ENCODE assay signal across 26 mouse cellular contexts in genomic region chr17:66769365-66770363, GRCm38 (mm10).
DNase-seq lines count a peak whose midpoint lies in the region; ATAC-seq and TF ChIP-seq lines count a peak whose summit lies in the region.
"Had no signal": no experiment of that assay in that cellular context is flagged by ENCODE, and none has a peak within 500 bp of the region (broad histone marks: within the 10 kb centered on the region; RNA-seq: fewer than 3 reads in every experiment).

No protein-coding gene starts in this region.

- no peaks in the 10 kb centered on the region; the same call in none of the 2 replicates for H3K36me3 ChIP-seq in heart, adult 2 months (ENCODE audit: control insufficient read depth, insufficient read depth, low read length)
- H3K36me3 ChIP-seq in hindbrain, postnatal 0 days (ENCODE audit: insufficient read depth, low read length) = no peaks in the 10 kb centered on the region
- H3K36me3 ChIP-seq in hindbrain, embryonic 10.5 days = no peaks in the 10 kb centered on the region
- no peaks in the 10 kb centered on the region for H3K36me3 ChIP-seq in midbrain, embryonic 11.5 days (ENCODE audit: control insufficient read depth, insufficient read depth, low read length)
- H3K36me3 ChIP-seq in midbrain, embryonic 10.5 days = no peaks in the 10 kb centered on the region
- H3K36me3 ChIP-seq: hindbrain, embryonic 15.5 days; intestine, embryonic 15.5 days; limb, embryonic 12.5 days; liver, embryonic 15.5 days had no signal

- POLR2A ChIA-PET in Patski (lab: Charles Lee) = no interaction called here

- no peak for ATAC-seq in hindbrain, postnatal 0 days
- ATAC-seq in midbrain, embryonic 11.5 days (ENCODE audit: low FRiP score) = no peak
- ATAC-seq in Patski = peak; percentile 67
- ATAC-seq: intestine, embryonic 15.5 days had no signal

- no peak for TF ChIP-seq POLR2A in heart, adult 2 months (IDR thresholded peaks at IDR 0.05; ENCODE audit: insufficient read depth, low read depth, low read length)

- H3K4me3 ChIP-seq in heart, adult 2 months = no peak overlapping the region
- no peak overlapping the region for H3K4me3 ChIP-seq in hindbrain, postnatal 0 days (ENCODE audit: low read length)
- H3K4me3 ChIP-seq in hindbrain, embryonic 10.5 days = no peak overlapping the region
- H3K4me3 ChIP-seq in midbrain, embryonic 11.5 days (ENCODE audit: low read depth, low read length) = no peak overlapping the region
- no peak overlapping the region for H3K4me3 ChIP-seq in midbrain, embryonic 10.5 days
- H3K4me3 ChIP-seq: forebrain, embryonic 13.5 days; hindbrain, embryonic 15.5 days; intestine, embryonic 15.5 days; limb, embryonic 12.5 days; liver, embryonic 15.5 days had no signal

- no peak overlapping the region for H3K9ac ChIP-seq in heart, adult 2 months (ENCODE audit: low read depth, low read length)
- no peak overlapping the region for H3K9ac ChIP-seq in hindbrain, postnatal 0 days (replicated peaks; ENCODE audit: low read length)
- H3K9ac ChIP-seq in midbrain, embryonic 11.5 days (ENCODE audit: low read length) = no peak overlapping the region
- H3K9ac ChIP-seq: forebrain, embryonic 13.5 days; hindbrain, embryonic 15.5 days; intestine, embryonic 15.5 days; limb, embryonic 12.5 days; liver, embryonic 15.5 days; lung, embryonic 14.5 days had no signal

- intact Hi-C loops in heart, adult 2 months (cut with DNase I) = no loop called here
- intact Hi-C loops in left cerebral cortex, postnatal 14 days (cut with DNase I) = no loop called here

- H3K27me3 ChIP-seq in heart, adult 2 months (ENCODE audit: control insufficient read depth, insufficient read depth, low read length) = no peaks in the 10 kb centered on the region
- H3K27me3 ChIP-seq in hindbrain, postnatal 0 days (ENCODE audit: insufficient read depth, low read length) = no peaks in the 10 kb centered on the region
- H3K27me3 ChIP-seq in hindbrain, embryonic 10.5 days (ENCODE audit: insufficient read depth, poor library complexity, severe bottlenecking) = no peaks in the 10 kb centered on the region; the same call in 1 of the 2 replicates
- H3K27me3 ChIP-seq in midbrain, embryonic 11.5 days (ENCODE audit: control insufficient read depth, insufficient read depth, low read length) = no peaks in the 10 kb centered on the region
- no peaks in the 10 kb centered on the region for H3K27me3 ChIP-seq in midbrain, embryonic 10.5 days (ENCODE audit: low read depth, poor library complexity, severe bottlenecking)
- H3K27me3 ChIP-seq in Patski = no peaks in the 10 kb centered on the region
- H3K27me3 ChIP-seq: forebrain, embryonic 13.5 days; hindbrain, embryonic 15.5 days; intestine, embryonic 15.5 days; liver, embryonic 15.5 days had no signal

- no peak for TF ChIP-seq EP300 in heart, adult 2 months (IDR thresholded peaks at IDR 0.05; ENCODE audit: insufficient read depth, low read depth, low read length)

- H3K4me2 ChIP-seq in hindbrain, postnatal 0 days (ENCODE audit: low read depth, low read length) = no peak overlapping the region
- H3K4me2 ChIP-seq in midbrain, embryonic 11.5 days = no peak overlapping the region
- H3K4me2 ChIP-seq: forebrain, embryonic 13.5 days; heart, embryonic 11.5 days; hindbrain, embryonic 15.5 days; intestine, embryonic 15.5 days; liver, embryonic 15.5 days; lung, embryonic 14.5 days had no signal

- H3K4me1 ChIP-seq in heart, adult 2 months (ENCODE audit: control insufficient read depth, insufficient read depth, low read length) = no peaks in the 10 kb centered on the region; the same call in none of the 2 replicates
- H3K4me1 ChIP-seq in hindbrain, postnatal 0 days (ENCODE audit: insufficient read depth, low read length) = peaks cover 7% of the 10 kb centered on the region; the same call in 1 of the 2 replicates
- H3K4me1 ChIP-seq in hindbrain, embryonic 10.5 days (replicated peaks) = peaks cover 13% of the 10 kb centered on the region
- H3K4me1 ChIP-seq in midbrain, embryonic 11.5 days (ENCODE audit: control insufficient read depth, insufficient read depth, low read length) = no peaks in the 10 kb centered on the region
- 0 out of 2 replicates have a peak, but pooled peaks cover 5% of the 10 kb centered on the region for H3K4me1 ChIP-seq in midbrain, embryonic 10.5 days
- H3K4me1 ChIP-seq: intestine, embryonic 15.5 days; liver, embryonic 15.5 days had no signal

- H3K27ac ChIP-seq in heart, adult 2 months = no peak overlapping the region
- H3K27ac ChIP-seq in hindbrain, postnatal 0 days = 0 out of 2 replicates have a peak overlapping the region, but pooled peaks have one; percentile 41
- no peak overlapping the region for H3K27ac ChIP-seq in hindbrain, embryonic 10.5 days
- H3K27ac ChIP-seq in midbrain, embryonic 11.5 days (ENCODE audit: low read depth, low read length) = no peak overlapping the region
- no peak overlapping the region for H3K27ac ChIP-seq in midbrain, embryonic 10.5 days (replicated peaks)
- H3K27ac ChIP-seq: forebrain, embryonic 13.5 days; intestine, embryonic 15.5 days; limb, embryonic 12.5 days; liver, embryonic 15.5 days had no signal

- DNase-seq in heart, adult 11 months = peak; percentile 62
- no peak for DNase-seq in heart, adult 2 months
- DNase-seq in hindbrain, postnatal 0 days (ENCODE audit: low spot score) = no peak
- DNase-seq in hindbrain, embryonic 10.5 days (ENCODE audit: low spot score) = no peak
- peak; percentile 69 for DNase-seq in midbrain, embryonic 11.5 days (ENCODE audit: low spot score, missing footprints)
- no peak for DNase-seq in midbrain, embryonic 10.5 days (ENCODE audit: low spot score)
- peak; percentile 15 for DNase-seq in Patski (ENCODE audit: low read depth, low spot score)
- DNase-seq in left cerebral cortex, postnatal 14 days (ENCODE audit: low spot score in 2 of 2) = no peak
- DNase-seq: adrenal gland, postnatal 10 days; cerebellum, adult 11 months; cerebellum, adult 9-10 months; cerebellum, postnatal 36 days; gastrocnemius, postnatal 10 days; heart, postnatal 10 days; kidney, postnatal 10 days; layer of hippocampus, adult 9-11 months; lung, embryonic 14.5 days; lung, postnatal 14 days; thymus, adult 2 months; thymus, postnatal 36 days had no signal

- H3K9me3 ChIP-seq in hindbrain, postnatal 0 days (ENCODE audit: low read length) = no peaks in the 10 kb centered on the region
- H3K9me3 ChIP-seq in hindbrain, embryonic 10.5 days = no peaks in the 10 kb centered on the region
- H3K9me3 ChIP-seq in midbrain, embryonic 11.5 days (ENCODE audit: control insufficient read depth, low read length) = no peaks in the 10 kb centered on the region
- no peaks in the 10 kb centered on the region for H3K9me3 ChIP-seq in midbrain, embryonic 10.5 days (replicated peaks)
- H3K9me3 ChIP-seq: forebrain, embryonic 13.5 days; hindbrain, embryonic 15.5 days; intestine, embryonic 15.5 days; limb, embryonic 12.5 days; liver, embryonic 15.5 days had no signal

- in situ Hi-C loops in Patski (cut with MboI; ENCODE audit: low pct_unique_long_range_greater_than_20kb) = no loop called here

- H3K79me2 ChIP-seq in heart, adult 2 months (replicated peaks; ENCODE audit: control insufficient read depth, insufficient read depth, low read length) = no peaks in the 10 kb centered on the region

- CTCF ChIA-PET in Patski (lab: Charles Lee) = no interaction called here

- no peak for TF ChIP-seq CTCF in heart, adult 2 months (IDR thresholded peaks at IDR 0.05)
- no peak for TF ChIP-seq CTCF in hindbrain, postnatal 0 days (IDR thresholded peaks at IDR 0.05; ENCODE audit: low read depth)
- TF ChIP-seq CTCF in Patski (IDR thresholded peaks at IDR 0.05) = no peak

- 82% methylated on average over 14 of the region's 14 CpGs for WGBS in heart, adult 2 months
- 84% methylated on average over 14 of the region's 14 CpGs for WGBS in hindbrain, postnatal 0 days
- 86% methylated on average over 14 of the region's 14 CpGs for WGBS in hindbrain, embryonic 10.5 days
- WGBS in midbrain, embryonic 11.5 days = 90% methylated on average over 14 of the region's 14 CpGs
- WGBS in midbrain, embryonic 10.5 days = 91% methylated on average over 14 of the region's 14 CpGs

Comparison
In these comparisons a context has a peak if more than half of its experiments do, and no peak if none do; other contexts are left out.
1. DNase-seq: peak in heart, adult 11 months (single experiment), midbrain, embryonic 11.5 days (single experiment) and Patski (single experiment); none in heart, adult 2 months (0 of 2), hindbrain, postnatal 0 days (single experiment), hindbrain, embryonic 10.5 days (single experiment), midbrain, embryonic 10.5 days (single experiment) and left cerebral cortex, postnatal 14 days (0 of 2).